ENCODE assay signal across 8 mouse cellular contexts in genomic region chr4:36951150-36951954, GRCm38 (mm10). TPM values are rescaled to one million over a fixed set of nuclear protein-coding genes. Genes with fewer than 3 reads are reported as not detected.
DNase-seq lines count a peak whose midpoint lies in the region; ATAC-seq lines count a peak whose summit lies in the region.

Lingo2 (minus strand) TSS chr4:36951747.

- H3K4me2 ChIP-seq in heart, embryonic 11.5 days = peak within 1 kb of the TSS; percentile 99
- H3K4me2 ChIP-seq in neural tube, embryonic 12.5 days (replicated peaks) = peak within 1 kb of the TSS; percentile 99

- H3K9me3 ChIP-seq in heart, embryonic 11.5 days (replicated peaks; ENCODE audit: control insufficient read depth, low read length) = no peaks in the 10 kb centered on the region
- no peaks in the 10 kb centered on the region for H3K9me3 ChIP-seq in neural tube, embryonic 12.5 days

- H3K4me1 ChIP-seq in heart, embryonic 11.5 days (ENCODE audit: control insufficient read depth, insufficient read depth, low read length) = no peaks in the 10 kb centered on the region; the same call in 1 of the 2 replicates
- H3K4me1 ChIP-seq in neural tube, embryonic 12.5 days = peaks cover 2% of the 10 kb centered on the region; the same call in 1 of the 2 replicates

- no peak for ATAC-seq in heart, embryonic 11.5 days (replicated peaks; ENCODE audit: insufficient number of reproducible peaks, low FRiP score, low TSS enrichment)
- ATAC-seq in neural tube, embryonic 12.5 days (ENCODE audit: low FRiP score, low read depth) = peak; percentile 45

- no peaks in the 10 kb centered on the region for H3K36me3 ChIP-seq in heart, embryonic 11.5 days (ENCODE audit: control insufficient read depth, insufficient read depth, low read length)
- no peaks in the 10 kb centered on the region for H3K36me3 ChIP-seq in neural tube, embryonic 12.5 days

- H3K27ac ChIP-seq in heart, embryonic 11.5 days (ENCODE audit: low read depth, low read length) = no peak within 1 kb of the TSS
- no peak within 1 kb of the TSS for H3K27ac ChIP-seq in neural tube, embryonic 12.5 days

- under 1% methylated on average over 52 of the region's 61 CpGs for WGBS in heart, embryonic 11.5 days (ENCODE audit: insufficient replicate concordance)
- WGBS in neural tube, embryonic 12.5 days = under 1% methylated on average over 61 of the region's 61 CpGs

- H3K4me3 ChIP-seq in heart, embryonic 11.5 days (ENCODE audit: low read depth, low read length) = peak within 1 kb of the TSS; percentile 63
- peak within 1 kb of the TSS; percentile 59 for H3K4me3 ChIP-seq in neural tube, embryonic 12.5 days

- intact Hi-C loops in left cerebral cortex, postnatal 14 days (cut with DNase I) = no loop called here

- H3K27me3 ChIP-seq in heart, embryonic 11.5 days (ENCODE audit: control insufficient read depth, insufficient read depth, low read length) = peaks cover 43% of the 10 kb centered on the region
- peaks cover 41% of the 10 kb centered on the region for H3K27me3 ChIP-seq in neural tube, embryonic 12.5 days (replicated peaks)

- H3K9ac ChIP-seq in heart, embryonic 11.5 days (ENCODE audit: low read depth, low read length) = peak within 1 kb of the TSS; percentile 56; the same call in 1 of the 2 replicates
- peak within 1 kb of the TSS; percentile 61 for H3K9ac ChIP-seq in neural tube, embryonic 12.5 days

- DNase-seq in heart, adult 8-10 months (ENCODE audit: low spot score) = no peak
- DNase-seq in brain, adult 2 months (ENCODE audit: low read depth, low spot score) = peak; percentile 61
- peak; percentile 27 to 35 for DNase-seq in frontal cortex, postnatal 25 days (ENCODE audit: low spot score in 2 of 2)
- peak; percentile 33 to 59 for DNase-seq in left cerebral cortex, postnatal 14 days (ENCODE audit: low spot score in 2 of 2)
- DNase-seq in urinary bladder, adult 18-20 months (ENCODE audit: low spot score in 2 of 2) = no peak
- DNase-seq in urinary bladder, postnatal 14 days (ENCODE audit: low spot score) = no peak

RNA-seq across cellular contexts. Expression of gene Lingo2, which starts in this region (rescaled TPM):
- 0.30 and 1.3 TPM in 2 replicates for polyA plus RNA-seq in heart, embryonic 11.5 days (2014; fragmentation: Nextera tagmentation; extraction: Ambion mirVana)
- not detected for total RNA-seq in heart, adult 8-10 months (2022)
- total RNA-seq in left cerebral cortex, postnatal 14 days (2021) = 10 to 100 TPM; 83.0 to 90.7 TPM
- polyA plus RNA-seq in neural tube, embryonic 12.5 days (2016; fragmentation: Nextera tagmentation; extraction: Ambion mirVana) = 15.3 and 16.7 TPM in 2 replicates

Comparison
In these comparisons a context has a peak if more than half of its experiments do, and no peak if none do; other contexts are left out.
1. RNA of gene Lingo2 (total RNA-seq): 83.0 to 90.7 TPM in left cerebral cortex, postnatal 14 days; not detected in heart, adult 8-10 months; every median in the first group is over 10 times any median in the second.
2. DNase-seq: peak in brain, adult 2 months (single experiment), frontal cortex, postnatal 25 days (2 of 2) and left cerebral cortex, postnatal 14 days (2 of 2); none in heart, adult 8-10 months (single experiment), urinary bladder, adult 18-20 months (0 of 2) and urinary bladder, postnatal 14 days (single experiment).